In genomic region chr7:99384101-99384611, GRCm38 (mm10) we compare ENCODE assay signal across 8 mouse cellular contexts. TPM values are rescaled to one million over a fixed set of nuclear protein-coding genes. Genes with fewer than 3 reads are reported as not detected.
DNase-seq lines count a peak whose midpoint lies in the region; ATAC-seq lines count a peak whose summit lies in the region.

No protein-coding gene starts in this region.

- H3K9me3 ChIP-seq in embryonic facial prominence, embryonic 10.5 days: no peaks in the 10 kb centered on the region
- H3K9me3 ChIP-seq in forebrain, embryonic 14.5 days (replicated peaks; ENCODE audit: control insufficient read depth, low read length): no peaks in the 10 kb centered on the region
- no peaks in the 10 kb centered on the region for H3K9me3 ChIP-seq in intestine, embryonic 14.5 days (ENCODE audit: control insufficient read depth, low read length)
- H3K9me3 ChIP-seq in lung, embryonic 16.5 days (ENCODE audit: control insufficient read depth, low read length): no peaks in the 10 kb centered on the region

- ATAC-seq in forebrain, embryonic 14.5 days: no peak
- no peak for ATAC-seq in intestine, embryonic 14.5 days (replicated peaks; ENCODE audit: low FRiP score, low TSS enrichment, low read depth)
- peak; percentile 10; the same call in 1 of the 2 replicates for ATAC-seq in lung, embryonic 16.5 days (ENCODE audit: low read depth)
- ATAC-seq in granulocyte monocyte progenitor cell, adult 5-6 weeks (replicated peaks; ENCODE audit: poor library complexity, severe bottlenecking): no peak

- peak overlapping the region; percentile 75 for H3K9ac ChIP-seq in forebrain, embryonic 14.5 days (ENCODE audit: low read length)
- no peak overlapping the region for H3K9ac ChIP-seq in intestine, embryonic 14.5 days (ENCODE audit: low read length)
- peak overlapping the region; percentile 83 for H3K9ac ChIP-seq in lung, embryonic 16.5 days (ENCODE audit: low read length)

- H3K4me1 ChIP-seq in embryonic facial prominence, embryonic 10.5 days: peaks cover 91% of the 10 kb centered on the region
- H3K4me1 ChIP-seq in forebrain, embryonic 14.5 days (ENCODE audit: control insufficient read depth, insufficient read depth, low read length): peaks cover 23% of the 10 kb centered on the region
- H3K4me1 ChIP-seq in intestine, embryonic 14.5 days (replicated peaks; ENCODE audit: control insufficient read depth, insufficient read depth, low read length): peaks cover 35% of the 10 kb centered on the region
- H3K4me1 ChIP-seq in lung, embryonic 16.5 days (replicated peaks; ENCODE audit: control insufficient read depth, insufficient read depth, low read length): peaks cover 39% of the 10 kb centered on the region

- WGBS in embryonic facial prominence, embryonic 10.5 days: 37% methylated on average over 4 of the region's 4 CpGs
- WGBS in forebrain, embryonic 14.5 days: 22% methylated on average over 4 of the region's 4 CpGs
- 17% methylated on average over 4 of the region's 4 CpGs for WGBS in intestine, embryonic 14.5 days
- 8% methylated on average over 4 of the region's 4 CpGs for WGBS in lung, embryonic 16.5 days

- peaks cover 17% of the 10 kb centered on the region for H3K36me3 ChIP-seq in embryonic facial prominence, embryonic 10.5 days (replicated peaks)
- peaks cover 18% of the 10 kb centered on the region for H3K36me3 ChIP-seq in forebrain, embryonic 14.5 days (ENCODE audit: control insufficient read depth, insufficient read depth, low read length)
- H3K36me3 ChIP-seq in intestine, embryonic 14.5 days (ENCODE audit: control insufficient read depth, insufficient read depth, low read length): 0 out of 2 replicates have a peak, but pooled peaks cover 5% of the 10 kb centered on the region
- H3K36me3 ChIP-seq in lung, embryonic 16.5 days (ENCODE audit: control insufficient read depth, insufficient read depth, low read length): no peaks in the 10 kb centered on the region

- peak overlapping the region; percentile 79 for H3K4me2 ChIP-seq in forebrain, embryonic 14.5 days (ENCODE audit: low read length)
- H3K4me2 ChIP-seq in intestine, embryonic 14.5 days (ENCODE audit: low read length): peak overlapping the region; percentile 87
- H3K4me2 ChIP-seq in lung, embryonic 16.5 days (ENCODE audit: low read depth, low read length): peak overlapping the region; percentile 94

- no peak for DNase-seq in embryonic facial prominence, embryonic 10.5 days (ENCODE audit: low spot score)
- peak; percentile 37 for DNase-seq in forebrain, embryonic 14.5 days (ENCODE audit: low spot score)
- no peak for DNase-seq in intestine, embryonic 14.5 days (ENCODE audit: low spot score)
- no peak for DNase-seq in thymus, postnatal 0 days (ENCODE audit: low spot score)
- DNase-seq in ovary, adult 18-20 months (ENCODE audit: low spot score): no peak
- DNase-seq in yolk sac, embryonic 10.5 days (ENCODE audit: low spot score): no peak

- peak overlapping the region; percentile 79 for H3K4me3 ChIP-seq in embryonic facial prominence, embryonic 10.5 days
- H3K4me3 ChIP-seq in forebrain, embryonic 14.5 days (ENCODE audit: low read depth, low read length): peak overlapping the region; percentile 66
- H3K4me3 ChIP-seq in intestine, embryonic 14.5 days (ENCODE audit: low read depth, low read length): no peak overlapping the region
- peak overlapping the region; percentile 71 for H3K4me3 ChIP-seq in lung, embryonic 16.5 days (ENCODE audit: low read length)

- H3K27ac ChIP-seq in embryonic facial prominence, embryonic 10.5 days (replicated peaks): peak overlapping the region; percentile 76
- 0 out of 2 replicates have a peak overlapping the region, but pooled peaks have one; percentile 3 for H3K27ac ChIP-seq in forebrain, embryonic 14.5 days (ENCODE audit: low read depth, low read length)
- H3K27ac ChIP-seq in intestine, embryonic 14.5 days (ENCODE audit: low read depth): peak overlapping the region; percentile 47; the same call in 1 of the 2 replicates
- peak overlapping the region; percentile 88 for H3K27ac ChIP-seq in lung, embryonic 16.5 days (ENCODE audit: low read length)

- H3K27me3 ChIP-seq in embryonic facial prominence, embryonic 10.5 days (replicated peaks; ENCODE audit: low read depth, poor library complexity, severe bottlenecking): peaks cover 21% of the 10 kb centered on the region
- H3K27me3 ChIP-seq in forebrain, embryonic 14.5 days (replicated peaks; ENCODE audit: control insufficient read depth, insufficient read depth, low read length): no peaks in the 10 kb centered on the region
- no peaks in the 10 kb centered on the region for H3K27me3 ChIP-seq in intestine, embryonic 14.5 days (replicated peaks; ENCODE audit: control insufficient read depth, insufficient read depth, low read length)
- H3K27me3 ChIP-seq in lung, embryonic 16.5 days (ENCODE audit: control insufficient read depth, insufficient read depth, low read depth, low read length): no peaks in the 10 kb centered on the region

RNA-seq across cellular contexts. Expression of gene Gdpd5, which starts 2.9 kb away (rescaled TPM):
- 21.4 TPM in 2 replicates for polyA plus RNA-seq in embryonic facial prominence, embryonic 10.5 days (2016; fragmentation: Nextera tagmentation; extraction: Ambion mirVana)
- polyA plus RNA-seq in forebrain, embryonic 14.5 days (2014; fragmentation: Nextera tagmentation; extraction: Ambion mirVana): 26.8 and 34.5 TPM in 2 replicates
- polyA plus RNA-seq in intestine, embryonic 14.5 days (2014; fragmentation: Nextera tagmentation; extraction: Ambion mirVana): 18.6 and 23.4 TPM in 2 replicates
- polyA plus RNA-seq in lung, embryonic 16.5 days (2015; fragmentation: Nextera tagmentation; extraction: Ambion mirVana): 22.4 and 24.1 TPM in 2 replicates
- polyA plus RNA-seq in thymus, postnatal 0 days (2015; fragmentation: Nextera tagmentation; extraction: Ambion mirVana): 2.9 and 3.1 TPM in 2 replicates
- total RNA-seq in granulocyte monocyte progenitor cell, adult 5-6 weeks (2014; fragmentation: Nextera tagmentation): not detected in 2 replicates
- 0.56 TPM in 1 of 2 replicates, not detected in the other for total RNA-seq in granulocyte monocyte progenitor cell, adult 5-6 weeks (2017)

RNA-seq across cellular contexts. Expression of gene Serpinh1, which starts 31.1 kb away (rescaled TPM):
- polyA plus RNA-seq in embryonic facial prominence, embryonic 10.5 days (2016; fragmentation: Nextera tagmentation; extraction: Ambion mirVana): 1,061 and 1,072 TPM in 2 replicates
- 102 and 115 TPM in 2 replicates for polyA plus RNA-seq in forebrain, embryonic 14.5 days (2014; fragmentation: Nextera tagmentation; extraction: Ambion mirVana)
- polyA plus RNA-seq in intestine, embryonic 14.5 days (2014; fragmentation: Nextera tagmentation; extraction: Ambion mirVana): 417 and 502 TPM in 2 replicates
- polyA plus RNA-seq in lung, embryonic 16.5 days (2015; fragmentation: Nextera tagmentation; extraction: Ambion mirVana): 1,678 and 1,766 TPM in 2 replicates
- polyA plus RNA-seq in thymus, postnatal 0 days (2015; fragmentation: Nextera tagmentation; extraction: Ambion mirVana): 73.2 and 96.8 TPM in 2 replicates
- 0.80 TPM in 1 of 2 replicates, not detected in the other for total RNA-seq in granulocyte monocyte progenitor cell, adult 5-6 weeks (2014; fragmentation: Nextera tagmentation)
- not detected in 2 replicates for total RNA-seq in granulocyte monocyte progenitor cell, adult 5-6 weeks (2017)

Comparison
In these comparisons a context has a peak if more than half of its experiments do, and no peak if none do; other contexts are left out.
1. H3K27ac ChIP-seq: peak in every context shown above with its lines; median percentile 88 in lung, embryonic 16.5 days; 76 in embryonic facial prominence, embryonic 10.5 days; 47 in intestine, embryonic 14.5 days; 3 in forebrain, embryonic 14.5 days.